Mouse (Mus musculus): Measurements from ENCODE around the gene Myo1e. TPM values are rescaled to one million over a fixed set of nuclear protein-coding genes. Genes with fewer than 3 reads are reported as not detected.

Myo1e gene
- polyA plus RNA-seq, 1 experiment from 2014 or later: 11.2 TPM

DNA sequence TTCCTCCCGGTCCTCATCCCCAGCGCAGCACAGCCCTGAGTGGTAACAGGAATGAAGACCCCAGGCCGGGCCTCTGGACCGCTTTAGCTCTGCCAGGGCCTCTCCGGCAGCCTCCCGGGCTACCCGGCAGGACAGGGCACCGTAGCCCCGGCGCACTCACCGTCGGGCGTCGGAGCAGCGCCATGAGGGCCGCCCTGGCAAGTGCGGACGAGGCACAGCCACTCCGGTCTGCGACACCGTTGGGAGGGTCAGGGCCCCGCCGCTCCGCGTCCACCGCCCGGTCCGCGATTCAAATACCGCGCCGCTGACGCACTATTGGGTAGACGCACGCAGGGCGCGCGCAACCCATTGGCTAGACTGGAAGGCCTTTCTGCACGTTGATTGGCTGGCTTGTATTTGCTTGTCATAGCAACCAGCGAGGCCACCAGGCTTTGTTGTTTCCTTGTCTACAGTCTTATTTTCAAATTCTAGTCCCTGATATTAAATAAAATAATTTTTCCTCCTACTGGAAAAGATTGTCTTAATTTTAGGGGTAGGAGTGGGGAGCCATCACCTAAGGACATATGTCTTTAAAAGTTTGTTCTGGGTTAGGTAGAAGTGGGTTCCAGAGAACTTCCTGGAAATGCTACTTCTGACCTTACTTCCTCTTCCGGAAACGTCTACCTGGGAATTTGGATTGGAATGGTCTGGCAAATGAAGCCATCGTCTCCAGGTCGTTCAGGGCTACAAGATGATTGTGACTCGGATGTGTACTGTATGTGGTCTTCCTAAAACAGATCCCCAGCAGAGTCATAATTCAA, 214.3 kb downstream of the Myo1e start, which contains the start of gene Ccnb2:
Gene Ccnb2 (minus strand): TSS at position 291 of the 800 bp plus-strand sequence.
- peak within 1 kb of the TSS; percentile 86 for H3K9ac ChIP-seq (ENCODE audit: low read length)
- H3K27me3 ChIP-seq (ENCODE audit: control insufficient read depth, insufficient read depth, low read length): no peaks in the 10 kb centered on the region
- peak within 1 kb of the TSS; percentile 90 for H3K4me2 ChIP-seq (ENCODE audit: low read length)
- peaks cover 2 to 16% of the 10 kb centered on the region in 2 experiments; a peak in 3 of 4 replicates for H3K4me1 ChIP-seq (ENCODE audit: control insufficient read depth in 2 of 2, insufficient read depth in 2 of 2, low read length in 2 of 2)
- H3K4me3 ChIP-seq (ENCODE audit: control insufficient read depth in 1 of 2, insufficient read depth in 1 of 2, low read depth in 1 of 2, low read length in 2 of 2): peak within 1 kb of the TSS; percentile 76 to 81
- H3K27ac ChIP-seq (replicated peaks in 1 of 2; ENCODE audit: control insufficient read depth in 1 of 2, insufficient read depth in 1 of 2, low read depth in 2 of 2, low read length in 2 of 2): peak within 1 kb of the TSS; percentile 46 to 68
- peak; percentile 92 for ATAC-seq (ENCODE audit: insufficient number of reproducible peaks, insufficient read depth, low FRiP score, low read depth)
- 2% methylated on average over 45 of the region's 45 CpGs for WGBS
- H3K9me3 ChIP-seq (ENCODE audit: control insufficient read depth, low read length): no peaks in the 10 kb centered on the region
- H3K36me3 ChIP-seq (ENCODE audit: control insufficient read depth, insufficient read depth, low read length): peaks cover 55% of the 10 kb centered on the region

GRCm38 (mm10) chr9:70422661-70423060, 215.5 kb downstream of the Myo1e start:
- H3K4me1 ChIP-seq (ENCODE audit: control insufficient read depth in 2 of 2, insufficient read depth in 2 of 2, low read length in 2 of 2): peaks cover 2 to 16% of the 10 kb centered on the region in 2 experiments; a peak in 3 of 4 replicates
- H3K4me2 ChIP-seq (ENCODE audit: low read length): no peak overlapping the region
- peaks cover 56% of the 10 kb centered on the region for H3K36me3 ChIP-seq (ENCODE audit: control insufficient read depth, insufficient read depth, low read length)
- no peak for ATAC-seq (ENCODE audit: insufficient number of reproducible peaks, insufficient read depth, low FRiP score, low read depth)
- H3K27ac ChIP-seq (replicated peaks in 1 of 2; ENCODE audit: control insufficient read depth in 1 of 2, insufficient read depth in 1 of 2, low read depth in 2 of 2, low read length in 2 of 2): no peak overlapping the region
- no peak overlapping the region for H3K4me3 ChIP-seq (ENCODE audit: control insufficient read depth in 1 of 2, insufficient read depth in 1 of 2, low read depth in 1 of 2, low read length in 2 of 2)
- 96% methylated on average over 2 of the region's 2 CpGs for WGBS
- no peak overlapping the region for H3K9ac ChIP-seq (ENCODE audit: low read length)
- H3K27me3 ChIP-seq (ENCODE audit: control insufficient read depth, insufficient read depth, low read length): no peaks in the 10 kb centered on the region
- H3K9me3 ChIP-seq (ENCODE audit: control insufficient read depth, low read length): no peaks in the 10 kb centered on the region

- Histone ChIP-seq H3K4me1 (ENCODE audit: control insufficient read depth in 2 of 2, insufficient read depth in 2 of 2, low read length in 2 of 2) (no peaks in the 10 kb centered on the region), H3K36me3 (ENCODE audit: control insufficient read depth, insufficient read depth, low read length) (peaks cover 83% of the 10 kb centered on the region), H3K27ac (replicated peaks in 1 of 2; ENCODE audit: control insufficient read depth in 1 of 2, insufficient read depth in 1 of 2, low read depth in 2 of 2, low read length in 2 of 2) (no peak overlapping the region), H3K9me3 (ENCODE audit: control insufficient read depth, low read length) (no peaks in the 10 kb centered on the region), H3K4me3 (ENCODE audit: control insufficient read depth in 1 of 2, insufficient read depth in 1 of 2, low read depth in 1 of 2, low read length in 2 of 2) (no peak overlapping the region), H3K9ac (ENCODE audit: low read length) (no peak overlapping the region), H3K27me3 (ENCODE audit: control insufficient read depth, insufficient read depth, low read length) (no peaks in the 10 kb centered on the region), H3K4me2 (ENCODE audit: low read length) (no peak overlapping the region)
- ATAC-seq (ENCODE audit: insufficient number of reproducible peaks, insufficient read depth, low FRiP score, low read depth): no peak
- 70% methylated on average over 4 of the region's 4 CpGs for WGBS
These were observed 232.8 kb downstream of the Myo1e start for GRCm38 (mm10) chr9:70439959-70440358.

- Histone ChIP-seq H3K27me3 (ENCODE audit: control insufficient read depth, insufficient read depth, low read length) (no peaks in the 10 kb centered on the region), H3K36me3 (ENCODE audit: control insufficient read depth, insufficient read depth, low read length) (peaks cover 77% of the 10 kb centered on the region), H3K4me2 (ENCODE audit: low read length) (no peak overlapping the region), H3K4me3 (ENCODE audit: control insufficient read depth in 1 of 2, insufficient read depth in 1 of 2, low read depth in 1 of 2, low read length in 2 of 2) (no peak overlapping the region), H3K4me1 (ENCODE audit: control insufficient read depth in 2 of 2, insufficient read depth in 2 of 2, low read length in 2 of 2) (peaks cover 3 to 11% of the 10 kb centered on the region in 2 experiments; a peak in 3 of 4 replicates), H3K27ac (replicated peaks in 1 of 2; ENCODE audit: control insufficient read depth in 1 of 2, insufficient read depth in 1 of 2, low read depth in 2 of 2, low read length in 2 of 2) (no peak overlapping the region), H3K9me3 (ENCODE audit: control insufficient read depth, low read length) (no peaks in the 10 kb centered on the region), H3K9ac (ENCODE audit: low read length) (no peak overlapping the region)
- no peak for ATAC-seq (ENCODE audit: insufficient number of reproducible peaks, insufficient read depth, low FRiP score, low read depth)
- WGBS: 94% methylated on average over 5 of the region's 5 CpGs
These were observed 241.9 kb downstream of the Myo1e start for GRCm38 (mm10) chr9:70449072-70449471.

Small RNAs within 50 kb of the gene (microRNA-seq; reads per million reads assigned to microRNA genes)
- gene Mir5626: 3.6 reads per million, percentile 9 among the genes with 10 or more reads in this experiment

Other genes with a start within 250 kb of the Myo1e start
- gene Bnip2, start 217.9 kb upstream of the Myo1e start, polyA plus RNA-seq (2014; fragmentation: Nextera tagmentation; extraction: Ambion mirVana): 125 and 126 TPM in 2 replicates
- 184 and 187 TPM in 2 replicates for gene Gtf2a2, start 194.8 kb upstream of the Myo1e start, polyA plus RNA-seq (2014; fragmentation: Nextera tagmentation; extraction: Ambion mirVana)
- not detected in 2 replicates for gene Gcnt3, start 169.3 kb upstream of the Myo1e start, polyA plus RNA-seq (2014; fragmentation: Nextera tagmentation; extraction: Ambion mirVana)
- gene Fam81a, start 64.8 kb upstream of the Myo1e start, polyA plus RNA-seq (2014; fragmentation: Nextera tagmentation; extraction: Ambion mirVana): 46.6 and 51.9 TPM in 2 replicates
- 136 and 152 TPM in 2 replicates for gene Ccnb2, start 214.2 kb downstream of the Myo1e start, polyA plus RNA-seq (2014; fragmentation: Nextera tagmentation; extraction: Ambion mirVana)

Data from heart, embryonic 14.5 days (tissue).